In genomic region chr1:75445751-75446611, GRCm38 (mm10) we compare ENCODE assay signal across 9 mouse cellular contexts. TPM values are rescaled to one million over a fixed set of nuclear protein-coding genes. Genes with fewer than 3 reads are reported as not detected.
A peak's percentile ranks its signal among the peaks of the same experiment; 100 is the strongest.
DNase-seq lines count a peak whose midpoint lies in the region; ATAC-seq and TF ChIP-seq lines count a peak whose summit lies in the region.
"Had no signal": no experiment of that assay in that cellular context is flagged by ENCODE, and none has a peak within 500 bp of the region (broad histone marks: within the 10 kb centered on the region; RNA-seq: fewer than 3 reads in every experiment).

No protein-coding gene starts in this region.

- no peaks in the 10 kb centered on the region for H3K9me3 ChIP-seq in midbrain, embryonic 10.5 days (replicated peaks)

- 0 out of 2 replicates have a peak, but pooled peaks cover 2% of the 10 kb centered on the region for H3K4me1 ChIP-seq in cortical plate, adult 2 months (ENCODE audit: control insufficient read depth, insufficient read depth, low read length)
- peaks cover 97% of the 10 kb centered on the region for H3K4me1 ChIP-seq in midbrain, embryonic 10.5 days

- peak; percentile 81 for ATAC-seq in inflammation-experienced regulatory T-cells, adult 6 months

- peaks cover 71% of the 10 kb centered on the region for H3K27me3 ChIP-seq in midbrain, embryonic 10.5 days (ENCODE audit: low read depth, poor library complexity, severe bottlenecking)

- peaks cover 6% of the 10 kb centered on the region; the same call in 1 of the 2 replicates for H3K36me3 ChIP-seq in midbrain, embryonic 10.5 days

- no peak overlapping the region for H3K27ac ChIP-seq in cortical plate, adult 2 months (ENCODE audit: insufficient read depth, low read length)
- H3K27ac ChIP-seq in midbrain, embryonic 10.5 days (replicated peaks): peak overlapping the region; percentile 91

- intact Hi-C loops in left cerebral cortex, postnatal 4 days (cut with DNase I): no loop called here

- under 1% methylated on average over 22 of the region's 22 CpGs for WGBS in midbrain, embryonic 10.5 days

- no peak overlapping the region for H3K4me3 ChIP-seq in cortical plate, adult 2 months (ENCODE audit: insufficient read depth, low read length)
- peak overlapping the region; percentile 54 for H3K4me3 ChIP-seq in midbrain, embryonic 10.5 days

- no peak for TF ChIP-seq POLR2A in cortical plate, adult 2 months (IDR thresholded peaks at IDR 0.05; ENCODE audit: extremely low read depth, insufficient read depth, low read length)

- peak; percentile 79 for TF ChIP-seq CTCF in cortical plate, adult 2 months (IDR thresholded peaks at IDR 0.05; ENCODE audit: extremely low read depth, insufficient read depth, low read length)

- DNase-seq in left cerebral cortex, adult 18-20 months (ENCODE audit: low spot score in 2 of 2): peak; percentile 75 to 78
- no peak for DNase-seq in left cerebral cortex, adult 11 months (ENCODE audit: low spot score)
- DNase-seq in gastrocnemius, postnatal 25 days: peak; percentile 68
- DNase-seq in left cerebral cortex, postnatal 4 days: peak; percentile 79
- peak; percentile 85 for DNase-seq in midbrain, embryonic 10.5 days (ENCODE audit: low spot score)
- peak; percentile 44 to 70 for DNase-seq in spleen, adult 18-20 months

RNA-seq across cellular contexts. Expression of gene Asic4, which starts 4.3 kb away (rescaled TPM):
- 10 to 100 TPM; 16.2 to 19.6 TPM for total RNA-seq in left cerebral cortex, adult 18-20 months (2021)
- 4.6 and 8.3 TPM in 2 replicates for polyA plus RNA-seq in cortical plate, adult 2 months (2012; rRNA removed)
- not detected for total RNA-seq in gastrocnemius, postnatal 25 days (2021)
- polyA plus RNA-seq in inflammation-experienced regulatory T-cells, adult 6 months (2017; shearing (Covaris generic)): not detected
- total RNA-seq in left cerebral cortex, postnatal 4 days (2021): 10 to 100 TPM in 1 of 2 experiments, 1 to 10 TPM in 1; 8.6 to 10.2 TPM
- polyA plus RNA-seq in midbrain, embryonic 10.5 days (2016; fragmentation: Nextera tagmentation; extraction: Ambion mirVana): 6.1 and 17.7 TPM in 2 replicates
- total RNA-seq: ES-E14 had no signal

RNA-seq across cellular contexts. Expression of gene Gmppa, which starts 10.3 kb away (rescaled TPM):
- total RNA-seq in left cerebral cortex, adult 18-20 months (2021): 10 to 100 TPM; 67.1 to 70.4 TPM
- polyA plus RNA-seq in cortical plate, adult 2 months (2012; rRNA removed): 103 and 104 TPM in 2 replicates
- total RNA-seq in gastrocnemius, postnatal 25 days (2021): 10 to 100 TPM; 32.0 to 37.2 TPM
- polyA plus RNA-seq in inflammation-experienced regulatory T-cells, adult 6 months (2017; shearing (Covaris generic)): 10 to 100 TPM; 44.2 to 67.2 (median 62.7) TPM
- total RNA-seq in left cerebral cortex, postnatal 4 days (2021): 10 to 100 TPM; 47.9 to 60.5 TPM
- polyA plus RNA-seq in midbrain, embryonic 10.5 days (2016; fragmentation: Nextera tagmentation; extraction: Ambion mirVana): 70.2 and 73.1 TPM in 2 replicates

RNA-seq across cellular contexts. Expression of gene Chpf, which starts 33.1 kb away (rescaled TPM):
- 10 to 100 TPM; 87.2 to 93.6 TPM for total RNA-seq in left cerebral cortex, adult 18-20 months (2021)
- polyA plus RNA-seq in cortical plate, adult 2 months (2012; rRNA removed): 78.0 and 81.6 TPM in 2 replicates
- total RNA-seq in gastrocnemius, postnatal 25 days (2021): 1 to 10 TPM; 5.5 to 7.9 TPM
- 1 to 10 TPM; 5.5 to 6.9 (median 5.6) TPM for polyA plus RNA-seq in inflammation-experienced regulatory T-cells, adult 6 months (2017; shearing (Covaris generic))
- total RNA-seq in left cerebral cortex, postnatal 4 days (2021): 10 to 100 TPM; 61.3 to 67.7 TPM
- polyA plus RNA-seq in midbrain, embryonic 10.5 days (2016; fragmentation: Nextera tagmentation; extraction: Ambion mirVana): 24.4 and 25.2 TPM in 2 replicates

RNA-seq across cellular contexts. Expression of gene Tmem198, which starts 33.4 kb away (rescaled TPM):
- total RNA-seq in left cerebral cortex, adult 18-20 months (2021): 100 to 1,000 TPM in 1 of 2 experiments, 10 to 100 TPM in 1; 93.8 to 107 TPM
- 103 and 108 TPM in 2 replicates for polyA plus RNA-seq in cortical plate, adult 2 months (2012; rRNA removed)
- total RNA-seq in gastrocnemius, postnatal 25 days (2021): under 1 TPM; 0.36 to 0.43 TPM
- under 1 TPM in 1 of 3 experiments, not detected in 2; 0.24 TPM for polyA plus RNA-seq in inflammation-experienced regulatory T-cells, adult 6 months (2017; shearing (Covaris generic))
- total RNA-seq in left cerebral cortex, postnatal 4 days (2021): 10 to 100 TPM; 41.8 to 43.5 TPM
- polyA plus RNA-seq in midbrain, embryonic 10.5 days (2016; fragmentation: Nextera tagmentation; extraction: Ambion mirVana): 9.9 and 17.4 TPM in 2 replicates

Comparison
In these comparisons a context has a peak if more than half of its experiments do, and no peak if none do; other contexts are left out.
1. RNA of gene Asic4, which starts 4.3 kb away (total RNA-seq): 16.2 to 19.6 TPM in left cerebral cortex, adult 18-20 months and 8.6 to 10.2 TPM in left cerebral cortex, postnatal 4 days; not detected in gastrocnemius, postnatal 25 days; every median in the first group is over 4 times any median in the second.
2. RNA of gene Chpf, which starts 33.1 kb away (total RNA-seq): 87.2 to 93.6 TPM in left cerebral cortex, adult 18-20 months and 61.3 to 67.7 TPM in left cerebral cortex, postnatal 4 days; 5.5 to 7.9 TPM in gastrocnemius, postnatal 25 days; every median in the first group is over 4 times any median in the second.